Mouse (Mus musculus) limb, embryonic 14.5 days (tissue): ENCODE results near the gene Adgrg6. TPM values are rescaled to one million over a fixed set of nuclear protein-coding genes. Genes with fewer than 3 reads are reported as not detected.

Experiments used
- ATAC-seq: fragments of 200-750 bp; cut with Nextera tagmentation; 2 replicates; pipeline ENCODE4 v1.8.0; 2017; ENCODE audit warnings: low read depth, moderate number of reproducible peaks, moderate TSS enrichment; ENCODE audit not compliant: low FRiP score
- DNase-seq: peaks from one replicate; pipeline ENCODE4 v3.0.0-alpha.2; 2015; ENCODE audit warnings: low spot score
- H3K27ac ChIP-seq: fragments of 300-500 bp; sonication (generic); replicated peaks from 2 replicates; pipeline ENCODE4 v1.5.1; 2014; ENCODE audit warnings: low read depth, mild to moderate bottlenecking, low read length, moderate library complexity, mixed read lengths
- H3K27me3 ChIP-seq: fragments of 300-500 bp; sonication (generic); 2 replicates; pipeline ENCODE4 v1.6.1; 2014; ENCODE audit warnings: low read length, mixed read lengths; ENCODE audit not compliant: control insufficient read depth, insufficient read depth
- H3K36me3 ChIP-seq: fragments of 300-500 bp; sonication (generic); 2 replicates; pipeline ENCODE4 v1.6.1; 2014; ENCODE audit warnings: mild to moderate bottlenecking, low read length, moderate library complexity, mixed read lengths; ENCODE audit not compliant: control insufficient read depth, insufficient read depth
- H3K4me1 ChIP-seq: fragments of 300-500 bp; sonication (generic); 2 replicates; pipeline ENCODE4 v1.6.1; 2014; ENCODE audit warnings: antibody characterized with exemption, low read length, mixed read lengths; ENCODE audit not compliant: control insufficient read depth, insufficient read depth
- H3K4me2 ChIP-seq: fragments of 300-500 bp; sonication (generic); replicated peaks from 2 replicates; pipeline ENCODE4 v1.6.1; 2014; ENCODE audit warnings: low read depth, mild to moderate bottlenecking, low read length, moderate library complexity; ENCODE audit not compliant: severe bottlenecking
- H3K4me3 ChIP-seq: fragments of 300-500 bp; sonication (generic); replicated peaks from 2 replicates; pipeline ENCODE4 v1.5.1; 2014; ENCODE audit warnings: low read length
- H3K9ac ChIP-seq: fragments of 300-500 bp; sonication (generic); 2 replicates; pipeline ENCODE4 v1.6.1; 2014; ENCODE audit warnings: mild to moderate bottlenecking, low read depth, low read length, moderate library complexity; ENCODE audit not compliant: severe bottlenecking
- H3K9me3 ChIP-seq: fragments of 300-500 bp; sonication (generic); 2 replicates; pipeline ENCODE4 v1.6.1; 2016; ENCODE audit warnings: low read length; ENCODE audit not compliant: control insufficient read depth
- POLR2A ChIP-seq: fragments of 200-500 bp; IDR thresholded peaks from 2 replicates; pipeline ENCODE4 v1.8.0; 2012; ENCODE audit warnings: inconsistent platforms, mild to moderate bottlenecking, moderate library complexity, borderline replicate concordance; ENCODE audit not compliant: insufficient read depth, insufficient read length; ENCODE audit errors: extremely low read depth
- WGBS: fragments of 180-500 bp; shearing (Covaris S2); extraction: QIAGEN DNeasy Blood & Tissue Kit; methylation state at CpG from one replicate; pipeline ENCODE4 v1.1.7; 2014; 5-methylcytosine and 5-hydroxymethylcytosine counted together
- polyA plus RNA-seq, 2 experiments: library from polyadenylated mRNA; depleted of rRNA in 1 of 2; stranded (reverse) in 1 of 2; unstranded in 1 of 2; fragments of >200 nt; fragmentation: Nextera tagmentation in 1 of 2; extraction: Ambion mirVana in 1 of 2; gene quantifications; 2 replicates each; pipeline versions ENCODE4 v1.2.1 to v1.2.3; 2012 to 2014

The Adgrg6 gene
- polyA plus RNA-seq, 2 experiments, result 10.0 to 11.8 TPM

GRCm38 (mm10) chr10:14363226-14363625 lies 182.2 kb downstream of the Adgrg6 start:
- Histone ChIP-seq H3K27me3 (no peaks in the 10 kb centered on the region), H3K4me3 (no peak overlapping the region), H3K4me2 (no peak overlapping the region), H3K9me3 (no peaks in the 10 kb centered on the region), H3K27ac (no peak overlapping the region), H3K4me1 (no peaks in the 10 kb centered on the region), H3K36me3 (no peaks in the 10 kb centered on the region), H3K9ac (no peak overlapping the region)
- no peak for TF ChIP-seq POLR2A
- DNase-seq, result no peak
- 90% methylated on average over 2 of the region's 2 CpGs for WGBS
- no peak for ATAC-seq

DNA sequence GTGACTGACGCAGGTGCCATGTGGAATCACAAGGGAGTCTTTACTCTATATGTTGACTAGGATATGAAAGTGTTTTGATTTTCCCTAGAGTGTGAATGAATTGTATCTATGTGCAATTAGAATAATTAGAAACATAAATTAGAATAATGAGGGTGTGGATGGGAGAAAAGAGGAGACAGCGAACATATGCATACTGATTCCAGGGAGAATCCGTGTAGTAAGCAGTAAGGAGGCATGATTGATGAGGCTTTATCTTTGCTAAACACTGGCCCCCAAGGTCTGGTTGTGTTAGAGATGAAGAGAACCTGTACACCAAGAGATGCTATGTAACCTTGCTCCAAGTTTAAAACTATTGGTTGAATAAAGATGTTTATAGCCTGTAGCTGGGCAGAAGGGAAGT lies 187.2 kb downstream of the Adgrg6 start:
- no peaks in the 10 kb centered on the region for H3K27me3 ChIP-seq
- no peak for ATAC-seq
- WGBS, result 78% methylated on average over 3 of the region's 3 CpGs

More for the DNA sequence above, 187.2 kb downstream of the Adgrg6 start:
- TF ChIP-seq POLR2A, result no peak
- Histone ChIP-seq H3K27ac (no peak overlapping the region), H3K4me3 (no peak overlapping the region), H3K9me3 (no peaks in the 10 kb centered on the region), H3K4me2 (no peak overlapping the region), H3K4me1 (no peaks in the 10 kb centered on the region), H3K36me3 (no peaks in the 10 kb centered on the region), H3K9ac (no peak overlapping the region)
- no peak for DNase-seq

Other genes starting within 250 kb of the Adgrg6 start
- 75.2 and 79.6 TPM in 2 replicates for gene Vta1, start 159.9 kb upstream of the Adgrg6 start, polyA plus RNA-seq (2012; rRNA removed)
- gene Vta1, start 159.9 kb upstream of the Adgrg6 start, polyA plus RNA-seq (2014; fragmentation: Nextera tagmentation; extraction: Ambion mirVana), result 95.9 and 103 TPM in 2 replicates
- 0.37 and 0.38 TPM in 2 replicates for gene Nmbr, start 159.9 kb upstream of the Adgrg6 start, polyA plus RNA-seq (2012; rRNA removed)
- 0.33 TPM in 1 of 2 replicates, not detected in the other for gene Nmbr, start 159.9 kb upstream of the Adgrg6 start, polyA plus RNA-seq (2014; fragmentation: Nextera tagmentation; extraction: Ambion mirVana)
- gene Gje1, start 172.6 kb upstream of the Adgrg6 start, polyA plus RNA-seq (2012; rRNA removed), result 0.09 TPM in 1 of 2 replicates, not detected in the other
- gene Gje1, start 172.6 kb upstream of the Adgrg6 start, polyA plus RNA-seq (2014; fragmentation: Nextera tagmentation; extraction: Ambion mirVana), result 0.14 TPM in 1 of 2 replicates, not detected in the other